ENCODE assay signal across 21 mouse cellular contexts in genomic region chr14:56665651-56666050, GRCm38 (mm10). TPM values are rescaled to one million over a fixed set of nuclear protein-coding genes. Genes with fewer than 3 reads are reported as not detected.
DNase-seq lines count a peak whose midpoint lies in the region; ATAC-seq lines count a peak whose summit lies in the region.
"Had no signal": no experiment of that assay in that cellular context is flagged by ENCODE, and none has a peak within 500 bp of the region (broad histone marks: within the 10 kb centered on the region; RNA-seq: fewer than 3 reads in every experiment).

No protein-coding gene starts in this region.

- no peaks in the 10 kb centered on the region for H3K27me3 ChIP-seq in kidney, embryonic 16.5 days (ENCODE audit: insufficient read depth, low read length)
- H3K27me3 ChIP-seq: heart, embryonic 15.5 days; intestine, embryonic 15.5 days; megakaryocyte, embryonic 14.5 days; midbrain, embryonic 15.5 days had no signal

- H3K4me1 ChIP-seq in kidney, embryonic 16.5 days (ENCODE audit: insufficient read depth, low read length): peaks cover 22% of the 10 kb centered on the region

- no peak for ATAC-seq in kidney, embryonic 16.5 days (ENCODE audit: low FRiP score, low TSS enrichment)
- ATAC-seq: CD4-positive, CD25-positive, alpha-beta regulatory T cell, adult 4 months; intestine, embryonic 15.5 days; midbrain, embryonic 15.5 days had no signal

- 43% methylated on average over 5 of the region's 5 CpGs for WGBS in kidney, embryonic 16.5 days

- H3K27ac ChIP-seq in kidney, embryonic 16.5 days (ENCODE audit: low read length): no peak overlapping the region
- H3K27ac ChIP-seq: forebrain, embryonic 10.5 days; heart, embryonic 15.5 days; hindbrain, embryonic 14.5 days; intestine, embryonic 15.5 days; midbrain, embryonic 15.5 days had no signal

- H3K4me2 ChIP-seq in kidney, embryonic 16.5 days (replicated peaks; ENCODE audit: low read depth, low read length): no peak overlapping the region
- H3K4me2 ChIP-seq: heart, embryonic 15.5 days; hindbrain, embryonic 14.5 days; intestine, embryonic 15.5 days; lung, embryonic 14.5 days; midbrain, embryonic 15.5 days had no signal

- no peak overlapping the region for H3K4me3 ChIP-seq in kidney, embryonic 16.5 days (ENCODE audit: low read length)
- H3K4me3 ChIP-seq: forebrain, embryonic 10.5 days; heart, embryonic 15.5 days; intestine, embryonic 15.5 days; megakaryocyte, embryonic 14.5 days; midbrain, embryonic 15.5 days had no signal

- H3K36me3 ChIP-seq in kidney, embryonic 16.5 days (ENCODE audit: insufficient read depth, low read length): no peaks in the 10 kb centered on the region
- H3K36me3 ChIP-seq: forebrain, embryonic 10.5 days; heart, embryonic 15.5 days; intestine, embryonic 15.5 days; midbrain, embryonic 15.5 days had no signal

- H3K9ac ChIP-seq in kidney, embryonic 16.5 days (replicated peaks; ENCODE audit: low read length): no peak overlapping the region
- H3K9ac ChIP-seq: heart, embryonic 15.5 days; hindbrain, embryonic 14.5 days; intestine, embryonic 15.5 days; lung, embryonic 14.5 days; midbrain, embryonic 15.5 days had no signal

- peak; percentile 20 to 24 for DNase-seq in frontal cortex, postnatal 36 days (ENCODE audit: low spot score in 2 of 2)
- DNase-seq in frontal cortex, postnatal 25 days (ENCODE audit: low spot score in 2 of 2): no peak
- peak; percentile 22 to 28 for DNase-seq in kidney, postnatal 4 days
- DNase-seq in right cerebral cortex, adult 18-20 months: peak; percentile 42
- DNase-seq in right cerebral cortex, postnatal 4 days: no peak
- DNase-seq in ovary, postnatal 14 days (ENCODE audit: low spot score): no peak
- DNase-seq in thymus, adult 18-20 months: no peak
- DNase-seq: cerebellum, postnatal 10 days; gastrocnemius, postnatal 14 days; left cerebral cortex, postnatal 4 days; lung, embryonic 14.5 days; thymus, postnatal 14 days had no signal

- H3K9me3 ChIP-seq in kidney, embryonic 16.5 days (ENCODE audit: low read length): no peaks in the 10 kb centered on the region
- H3K9me3 ChIP-seq: forebrain, embryonic 10.5 days; G1E; heart, embryonic 15.5 days; intestine, embryonic 15.5 days; megakaryocyte, embryonic 14.5 days; midbrain, embryonic 15.5 days had no signal

RNA-seq across cellular contexts. Expression of gene Mphosph8, which starts 2.4 kb away (rescaled TPM):
- 25.7 and 30.2 TPM in 2 replicates for polyA plus RNA-seq in kidney, embryonic 16.5 days (2015; fragmentation: Nextera tagmentation; extraction: Ambion mirVana)

Comparison
In these comparisons a context has a peak if more than half of its experiments do, and no peak if none do; other contexts are left out.
1. DNase-seq: peak in frontal cortex, postnatal 36 days (2 of 2), kidney, postnatal 4 days (2 of 2) and right cerebral cortex, adult 18-20 months (single experiment); none in frontal cortex, postnatal 25 days (0 of 2), right cerebral cortex, postnatal 4 days (single experiment), ovary, postnatal 14 days (single experiment) and thymus, adult 18-20 months (0 of 2).